Mouse (Mus musculus): Measurements from ENCODE around the gene Trpv2.

Trpv2 gene

DNA sequence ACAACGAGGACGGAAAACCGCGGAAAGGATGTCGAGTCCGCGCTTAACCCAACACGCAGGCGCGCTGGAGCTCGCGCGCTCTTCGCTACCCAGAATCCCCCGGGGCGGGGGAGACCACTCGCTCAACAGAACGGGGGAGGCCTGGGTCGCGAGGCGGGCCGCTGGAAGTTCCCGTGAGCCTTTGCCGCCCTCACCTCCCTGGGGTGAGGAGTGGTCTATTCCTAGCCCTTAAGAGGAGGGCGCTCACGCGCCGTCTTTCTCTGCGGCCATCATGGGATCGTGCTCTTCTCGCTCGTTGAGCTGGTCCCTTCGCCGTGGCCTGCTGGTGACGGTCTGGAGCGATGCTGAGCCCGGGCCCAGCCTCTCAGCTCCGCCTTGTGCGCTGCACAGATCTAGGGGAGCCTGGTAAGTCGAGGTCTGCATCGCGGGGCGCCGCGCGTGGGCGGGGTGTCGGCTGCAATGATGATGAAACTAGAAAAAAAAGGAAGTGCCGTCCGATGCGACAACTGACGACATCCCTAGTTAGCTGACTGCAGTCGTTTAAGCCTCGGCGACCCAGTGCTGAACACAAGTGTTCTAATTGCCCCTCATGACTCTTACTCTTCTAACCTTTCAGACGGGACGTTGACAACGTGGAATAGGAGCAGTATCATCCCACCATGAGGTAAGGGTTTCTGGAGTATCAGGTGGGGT lies 28.5 kb downstream of the Trpv2 start:
- in situ Hi-C loops (cut with MboI, MseI): loop anchor here (5.0 kb wide), 1 partner anchor 35 kb away; no protein-coding TSS in a partner anchor

- in situ Hi-C loops (cut with MboI, MseI): loop anchor here (5.0 kb wide), 1 partner anchor 36 kb away; no protein-coding TSS in a partner anchor
These were observed 29.2 kb downstream of the Trpv2 start for GRCm38 (mm10) chr11:62603312-62604056.

GRCm38 (mm10) chr11:62604123-62604706 lies 29.9 kb downstream of the Trpv2 start:
- in situ Hi-C loops (cut with MboI, MseI): loop anchor here (5.0 kb wide), 1 partner anchor 37 kb away; no protein-coding TSS in a partner anchor

DNA sequence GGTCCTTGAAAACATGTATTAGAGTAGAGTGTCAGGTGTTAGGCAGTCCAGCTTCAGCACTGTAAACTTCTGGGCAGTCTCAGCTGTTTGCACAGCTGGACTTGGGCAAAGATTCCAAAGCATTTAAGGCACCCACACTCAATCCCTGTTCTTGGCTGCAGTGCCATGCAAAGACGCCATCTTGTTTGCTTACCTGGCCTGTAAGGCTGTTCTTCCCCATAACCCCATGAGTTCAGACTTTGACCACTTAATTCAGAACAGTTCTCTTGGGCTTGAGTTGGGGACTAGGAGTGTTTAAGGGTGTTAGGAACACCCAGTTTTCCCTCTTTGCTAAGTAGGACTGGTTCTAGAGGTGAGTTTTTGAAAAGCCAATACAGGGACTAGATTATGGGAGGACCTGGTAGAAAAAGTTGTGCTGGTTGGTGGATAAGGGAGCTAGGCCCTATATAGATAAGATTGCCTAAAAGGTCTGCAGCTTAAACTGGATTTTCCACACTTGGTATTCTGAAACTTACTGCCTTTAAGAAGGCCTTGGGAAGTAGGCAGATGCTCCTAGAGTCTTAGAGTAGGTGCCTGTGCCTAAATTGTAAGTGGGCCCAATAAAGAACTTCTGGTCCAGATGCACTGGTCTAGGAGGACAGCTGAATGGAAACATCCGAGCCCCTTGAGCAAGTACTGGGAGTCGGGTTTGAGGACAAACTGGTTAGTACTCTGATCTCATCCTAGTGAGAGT lies 30.8 kb downstream of the Trpv2 start:
- in situ Hi-C loops (cut with MboI, MseI): loop anchor here (5.0 kb wide), 1 partner anchor 38 kb away; no protein-coding TSS in a partner anchor

DNA sequence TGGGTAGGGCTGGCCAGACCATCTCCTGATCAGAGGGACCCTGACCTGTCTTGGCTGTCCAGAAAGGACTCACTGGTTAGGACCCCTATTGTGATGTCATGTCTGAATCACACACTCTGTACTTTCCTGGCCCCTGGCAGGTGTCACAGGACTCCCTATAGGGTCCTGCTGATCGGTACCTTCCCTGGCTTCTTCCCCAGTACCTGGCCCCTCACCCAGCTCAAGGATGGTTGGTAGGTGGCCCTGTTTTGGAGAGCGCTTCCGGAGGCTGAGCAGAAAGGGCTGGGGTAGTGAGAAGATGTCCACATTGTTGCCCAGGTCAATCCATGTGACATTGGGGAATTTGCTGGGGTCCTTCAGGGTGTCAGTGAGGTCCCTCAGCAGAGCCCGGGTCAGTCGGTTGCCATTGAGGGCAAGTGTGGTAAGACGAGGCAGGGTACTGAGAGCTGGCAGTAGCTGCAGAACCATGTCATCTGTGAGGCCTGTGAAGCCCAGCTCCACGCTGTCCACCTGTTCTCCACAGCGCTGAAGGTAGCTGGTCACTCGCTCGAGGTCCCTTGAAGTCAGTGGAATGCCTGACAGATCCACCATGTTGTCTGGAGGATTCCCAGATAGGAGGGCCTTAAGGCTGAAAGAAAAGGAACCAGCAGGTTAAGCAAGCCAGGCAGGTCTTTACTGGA lies 31.5 kb downstream of the Trpv2 start:
- in situ Hi-C loops (cut with MboI, MseI): no loop called here

GRCm38 (mm10) chr11:62606299-62607169 lies 32.2 kb downstream of the Trpv2 start:
- in situ Hi-C loops (cut with MboI, MseI): no loop called here

DNA sequence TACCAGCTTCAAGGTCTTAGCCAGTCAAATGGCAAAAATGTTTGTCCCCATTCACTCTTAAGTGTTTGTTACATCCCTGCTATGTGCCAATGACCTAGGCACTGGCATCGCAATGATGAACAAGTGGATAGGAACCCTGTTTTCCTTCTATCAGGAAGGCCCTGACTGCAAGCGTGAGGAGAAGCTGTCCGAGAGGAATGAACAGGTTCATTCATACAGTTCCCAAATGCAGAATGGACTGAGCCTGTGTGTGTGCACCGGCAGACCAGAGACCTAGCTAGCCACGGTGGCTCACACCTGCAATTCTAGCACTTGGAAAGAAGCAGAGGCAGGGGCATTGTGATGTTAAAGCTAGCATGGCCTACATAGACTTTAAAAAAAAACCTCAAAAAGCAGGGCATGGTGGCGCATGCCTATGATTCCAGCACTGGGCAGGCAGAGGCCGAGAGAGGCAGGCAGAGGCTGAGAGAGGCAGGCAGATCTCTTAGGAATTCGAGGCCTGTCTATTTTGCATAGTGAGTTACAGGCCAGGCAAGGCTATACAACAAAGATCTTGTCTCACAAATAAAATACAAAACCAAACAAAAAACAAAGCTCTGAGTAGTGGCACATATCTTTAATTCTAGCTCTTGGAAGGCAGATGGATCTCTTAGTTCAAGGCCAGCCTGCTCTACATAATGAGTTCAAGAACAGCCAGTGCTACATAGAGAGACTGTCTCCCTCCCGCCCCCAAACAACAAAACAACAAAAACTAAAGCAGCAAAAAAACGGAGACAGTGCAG lies 33.1 kb downstream of the Trpv2 start:
- in situ Hi-C loops (cut with MboI, MseI): no loop called here

GRCm38 (mm10) chr11:62607952-62608201 lies 33.6 kb downstream of the Trpv2 start:
- in situ Hi-C loops (cut with MboI, MseI): no loop called here

- in situ Hi-C loops (cut with MboI, MseI): no loop called here
These were observed 34.8 kb downstream of the Trpv2 start for GRCm38 (mm10) chr11:62608826-62609675.

DNA sequence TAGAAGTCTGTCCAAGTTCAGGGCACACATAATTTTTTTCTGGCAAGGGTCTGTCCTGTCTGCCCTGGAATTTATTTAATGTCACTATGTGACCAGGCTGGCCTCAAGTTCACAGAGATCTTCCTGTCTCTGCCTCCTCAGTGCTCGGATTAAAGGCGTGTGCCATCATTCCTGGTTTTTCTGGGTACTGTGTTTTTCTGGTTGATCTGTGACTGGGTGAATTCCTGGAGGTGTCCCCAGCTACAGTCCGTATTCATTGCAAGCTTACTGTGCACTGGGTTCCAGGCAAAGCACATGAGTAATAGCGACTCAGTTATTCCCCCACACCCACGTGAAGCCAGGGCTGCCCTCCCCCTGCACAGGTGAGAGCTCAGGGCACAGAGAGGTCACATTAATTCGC lies 36.0 kb downstream of the Trpv2 start:
- in situ Hi-C loops (cut with MboI, MseI): loop anchor here (5.0 kb wide), 2 partner anchors 37 to 67 kb away; partner anchors contain the start of genes Lrrc75a and Mmgt2

DNA sequence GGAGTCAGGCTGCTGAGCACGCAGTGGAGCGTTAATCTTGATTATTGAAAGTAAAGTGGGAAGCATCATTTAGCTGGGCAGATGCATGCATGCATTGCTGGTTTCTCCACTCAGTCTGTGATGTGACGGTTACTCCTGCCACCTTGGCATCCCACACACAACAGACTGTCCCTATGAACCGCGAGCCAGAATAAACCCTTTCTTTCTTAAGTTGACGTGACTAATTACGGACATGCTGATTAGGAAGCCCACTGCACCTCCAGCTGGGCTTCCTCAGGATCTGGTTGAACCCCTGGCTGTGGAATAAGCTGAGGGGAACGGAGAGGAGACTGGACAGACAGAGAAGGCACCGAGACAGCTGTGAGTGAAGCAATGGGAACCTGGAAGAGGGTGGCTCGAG lies 38.3 kb downstream of the Trpv2 start:
- in situ Hi-C loops (cut with MboI, MseI): loop anchor here (5.0 kb wide), 2 partner anchors 35 to 65 kb away; partner anchors contain the start of genes Lrrc75a and Mmgt2

DNA sequence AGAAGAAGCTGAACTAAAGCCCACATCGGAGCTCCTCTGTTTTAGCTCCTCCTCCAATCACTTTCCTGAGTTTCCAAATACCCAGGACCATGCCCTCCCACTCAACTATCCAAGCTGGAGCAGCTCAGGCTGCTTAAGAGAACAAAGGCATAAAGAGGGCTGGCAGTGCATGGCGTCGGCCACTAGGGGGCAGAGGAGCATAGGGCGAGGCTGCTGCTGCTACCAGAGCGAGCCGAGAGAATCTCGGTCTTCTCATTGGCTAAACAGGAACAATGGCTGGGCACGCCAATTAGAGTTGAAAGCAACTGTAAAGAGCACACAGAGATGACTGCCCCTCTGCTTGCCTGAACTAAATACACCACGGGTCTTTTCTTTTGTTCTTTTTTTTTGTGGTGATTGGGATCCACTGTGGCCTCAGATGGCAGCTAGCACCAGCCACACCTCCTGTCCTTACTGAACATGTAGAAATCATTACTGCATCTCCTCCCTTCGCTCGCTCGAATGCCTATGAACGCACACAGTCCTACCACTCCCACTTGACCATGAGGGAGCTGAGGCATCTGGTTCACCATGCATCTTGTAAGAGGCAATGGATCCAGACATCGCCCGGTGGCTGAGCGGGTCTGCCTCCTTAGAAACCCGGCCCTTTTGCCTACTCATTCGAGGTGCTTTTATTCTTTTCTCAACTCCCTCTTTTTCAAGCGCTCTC lies 39.5 kb downstream of the Trpv2 start:
- in situ Hi-C loops (cut with MboI, MseI): loop anchor here (5.0 kb wide), 2 partner anchors 33 to 63 kb away; partner anchors contain the start of genes Lrrc75a and Mmgt2

GRCm38 (mm10) chr11:62614876-62615410 lies 40.7 kb downstream of the Trpv2 start:
- in situ Hi-C loops (cut with MboI, MseI): loop anchor here (5.0 kb wide), 2 partner anchors 32 to 62 kb away; partner anchors contain the start of genes Lrrc75a and Mmgt2

GRCm38 (mm10) chr11:62615456-62615855 lies 41.2 kb downstream of the Trpv2 start:
- in situ Hi-C loops (cut with MboI, MseI): no loop called here

DNA sequence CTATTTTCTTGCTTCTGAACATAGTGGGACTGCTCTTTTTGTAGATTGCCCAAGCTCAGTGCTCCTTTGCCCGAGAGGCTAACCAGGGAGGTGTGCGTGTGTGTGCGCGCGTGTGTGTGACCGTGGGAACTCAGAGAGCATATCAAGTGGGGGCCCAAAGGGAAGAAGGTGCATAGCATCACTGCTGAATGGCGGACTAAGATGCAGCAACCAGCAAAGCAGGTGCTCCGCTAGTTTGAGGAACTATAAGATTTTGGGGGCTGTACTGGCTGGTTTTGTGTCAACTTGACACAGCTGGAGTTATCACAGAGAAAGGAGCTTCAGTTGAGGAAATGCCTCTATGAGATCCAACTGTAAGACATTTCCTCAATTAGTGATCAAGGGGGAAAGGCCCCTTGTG lies 46.8 kb downstream of the Trpv2 start:
- in situ Hi-C loops (cut with MboI, MseI): no loop called here

DNA sequence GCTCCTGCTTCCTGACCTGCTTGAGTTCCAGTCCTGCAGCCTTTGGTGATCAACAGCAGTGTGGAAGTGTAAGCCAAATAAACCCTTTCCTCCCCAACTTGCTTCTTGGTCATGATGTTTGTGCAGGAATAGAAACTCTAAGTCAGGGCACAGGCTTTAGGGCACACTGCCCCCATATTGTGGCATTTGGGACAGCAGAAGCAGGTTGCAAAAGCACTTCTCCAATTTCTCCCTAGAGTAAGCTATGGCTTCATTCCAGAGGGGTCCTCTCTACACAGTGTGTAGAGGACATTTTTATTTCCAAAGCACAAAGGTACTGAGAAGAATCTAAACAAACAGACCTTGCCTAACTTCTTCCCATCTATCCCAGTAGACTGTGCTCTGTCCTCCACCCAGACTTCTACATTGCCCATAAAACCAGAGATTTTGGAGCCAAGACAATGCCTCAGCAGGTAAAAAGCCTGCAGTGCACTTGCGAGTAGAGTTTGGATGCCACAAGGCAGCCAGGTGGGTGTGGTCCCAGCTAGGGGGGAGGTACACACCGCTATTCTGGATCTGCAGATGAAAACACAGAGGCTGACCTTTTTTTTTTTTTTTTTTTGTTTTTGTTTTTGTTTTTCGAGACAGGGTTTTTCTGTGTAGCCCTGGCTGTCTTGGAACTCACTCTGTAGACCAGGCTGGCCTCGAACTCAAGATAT lies 47.4 kb downstream of the Trpv2 start:
- in situ Hi-C loops (cut with MboI, MseI): no loop called here

GRCm38 (mm10) chr11:62622850-62623249 lies 48.6 kb downstream of the Trpv2 start:
- in situ Hi-C loops (cut with MboI, MseI): no loop called here

Data from T-helper 2 cell (primary cell).